Mouse (Mus musculus): ENCODE results near the gene Mmp23.
"Not testable (repeated sequence)": the region's sequence is repeated elsewhere in the genome, so short reads cannot be mapped to it uniquely, and the experiment has no call there.

The Mmp23 gene

DNA sequence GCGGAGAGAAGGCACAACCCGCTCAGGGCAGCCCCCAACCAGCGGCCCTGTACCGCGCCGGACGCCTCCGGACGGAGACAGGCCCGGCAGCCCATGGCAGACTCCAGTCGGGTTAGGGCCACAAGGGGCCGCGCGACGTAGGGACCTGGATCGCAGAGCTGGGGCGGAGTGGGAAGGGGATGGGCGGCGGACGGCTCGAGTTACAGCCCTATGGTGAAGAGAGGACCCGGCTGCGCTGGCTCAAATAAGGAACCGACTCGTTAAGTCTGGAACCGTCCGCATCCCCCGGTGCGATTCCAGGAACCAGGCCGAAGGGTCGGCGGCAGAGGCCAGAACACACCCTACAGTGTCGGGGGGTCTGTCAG lies at the start of gene Mmp23:
Gene Mmp23 (minus strand): TSS at position 299 of the 365 bp plus-strand sequence.
- peak; percentile 97 for DNase-seq

GRCm38 (mm10) chr4:155700425-155700824 lies 47.2 kb upstream of the Mmp23 start:
- no peak for DNase-seq

GRCm38 (mm10) chr4:155696261-155697255 lies 43.4 kb upstream of the Mmp23 start:
- peak; percentile 85 for DNase-seq

DNA sequence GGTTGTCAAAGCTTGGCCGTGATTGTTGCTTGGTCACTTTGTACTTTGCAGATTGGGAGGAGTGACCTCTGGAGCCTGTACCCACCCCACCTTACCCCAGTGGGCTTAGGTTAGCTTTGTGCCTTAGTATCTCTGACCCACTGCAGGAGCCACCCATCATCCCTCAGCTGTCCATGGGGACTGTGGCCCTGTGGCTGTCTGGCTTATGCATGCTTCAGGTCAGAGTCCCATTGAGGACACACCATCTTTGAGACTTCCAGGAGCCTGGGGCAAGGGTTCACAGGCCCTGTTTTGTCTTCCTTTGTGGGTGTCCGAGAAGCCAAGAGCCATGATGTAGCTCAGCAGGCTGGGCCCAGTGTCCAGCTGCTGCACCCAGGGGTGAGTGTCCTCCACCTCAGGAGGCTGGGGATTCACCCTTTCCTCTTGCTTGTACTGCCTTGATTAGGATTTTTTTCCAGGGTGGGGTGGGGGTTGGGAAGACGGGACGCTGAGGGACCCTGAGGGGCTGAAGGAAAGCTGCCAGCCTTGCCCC lies 42.4 kb upstream of the Mmp23 start:
- peak; percentile 92 for DNase-seq

DNA sequence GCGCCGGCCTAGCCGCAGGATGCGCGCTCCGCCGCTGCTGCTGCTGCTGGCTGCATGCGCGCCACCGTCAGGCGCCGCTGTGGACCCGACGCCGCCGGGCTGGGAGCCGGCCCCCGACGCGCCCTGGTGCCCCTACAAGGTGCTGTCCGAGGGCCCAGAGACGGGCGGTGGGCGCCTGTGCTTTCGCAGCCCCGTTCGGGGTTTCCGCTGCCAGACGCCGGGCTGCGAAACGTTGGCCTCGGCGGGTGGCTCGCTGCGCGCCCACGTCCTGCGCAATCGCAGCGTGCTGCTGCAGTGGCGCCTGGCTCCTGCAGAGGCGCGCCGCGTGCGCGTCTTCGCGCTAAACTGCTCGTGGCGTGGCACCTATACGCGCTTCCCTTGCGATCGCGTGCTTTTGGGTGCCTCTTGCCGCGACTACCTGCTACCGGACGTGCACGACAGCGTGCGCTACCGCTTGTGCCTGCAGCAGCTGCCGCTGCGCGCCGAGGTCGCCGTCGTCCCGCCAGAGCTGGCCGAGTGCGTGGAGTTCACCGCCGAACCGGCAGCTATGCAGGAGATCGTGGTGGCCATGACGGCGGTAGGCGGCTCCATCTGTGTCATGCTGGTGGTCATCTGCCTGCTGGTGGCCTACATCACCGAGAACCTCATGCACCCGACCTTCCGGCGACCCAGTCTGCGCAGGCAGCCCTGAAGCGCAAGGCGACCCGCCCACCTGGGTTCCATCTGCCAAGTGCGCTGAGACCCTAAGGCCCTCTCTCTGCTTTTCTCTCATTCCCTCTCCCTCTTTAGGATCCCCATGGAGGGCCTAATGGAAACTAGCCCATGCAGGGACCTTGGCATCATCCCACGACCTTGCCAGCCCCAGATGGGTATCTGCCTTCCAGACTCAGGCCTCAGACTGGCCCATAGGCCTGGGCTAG lies 41.6 kb upstream of the Mmp23 start:
- DNase-seq = peak; percentile 96

DNA sequence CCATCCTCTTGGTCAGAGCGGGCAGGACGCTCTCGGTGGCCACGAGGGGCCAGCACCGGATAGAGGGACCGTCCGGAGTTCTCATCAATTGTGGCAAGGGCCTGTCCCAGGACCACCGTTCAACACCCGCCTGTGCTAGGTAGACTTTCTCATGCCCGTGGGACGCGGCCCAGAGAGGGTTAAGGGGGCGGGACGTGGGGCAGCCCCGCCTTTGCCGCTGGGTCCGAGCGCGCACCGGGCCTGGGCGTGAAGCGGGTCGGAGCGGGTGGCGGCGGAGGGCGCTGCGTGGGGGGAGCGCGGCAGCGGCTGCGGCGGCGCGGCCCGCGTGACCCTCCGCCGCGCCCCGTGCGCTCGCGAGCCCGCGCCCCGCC lies 40.9 kb upstream of the Mmp23 start, which contains the start of gene Fndc10:
Gene Fndc10 (plus strand): TSS at position 232 of the 371 bp plus-strand sequence.
- peak; percentile 97 for DNase-seq

DNA sequence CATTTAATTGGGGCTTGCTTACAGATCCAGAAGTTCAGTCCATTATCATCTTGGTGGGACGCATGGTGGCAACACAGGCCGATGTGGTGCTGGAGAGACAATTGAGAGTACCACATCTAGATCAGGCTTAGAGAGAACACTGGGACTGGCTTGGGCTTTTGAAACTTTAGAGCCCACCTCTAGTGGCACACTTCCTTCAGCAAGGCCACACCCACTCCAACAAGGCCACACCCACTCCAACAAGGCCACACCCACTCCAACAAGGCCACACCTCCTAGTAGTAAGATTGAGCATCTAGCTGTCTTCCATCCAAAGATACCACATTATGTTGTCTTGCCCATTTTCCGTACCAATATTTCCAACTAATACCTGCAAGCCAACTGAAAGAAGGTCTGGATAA lies 39.2 kb upstream of the Mmp23 start:
- no peak for DNase-seq

- DNase-seq = no peak
Observed at GRCm38 (mm10) chr4:155690571-155691375, 37.6 kb upstream of the Mmp23 start.

- DNase-seq = not testable (repeated sequence)
Observed at GRCm38 (mm10) chr4:155687764-155688163, 34.6 kb upstream of the Mmp23 start.

GRCm38 (mm10) chr4:155683670-155684277 lies 30.6 kb upstream of the Mmp23 start:
- not testable (repeated sequence) for DNase-seq

- peak; percentile 85 for DNase-seq
Observed at GRCm38 (mm10) chr4:155675991-155676390, 22.8 kb upstream of the Mmp23 start.

- DNase-seq = no peak
Observed at GRCm38 (mm10) chr4:155672082-155672481, 18.9 kb upstream of the Mmp23 start.

GRCm38 (mm10) chr4:155670236-155670635 lies 17.1 kb upstream of the Mmp23 start:
- DNase-seq = peak; percentile 92

DNA sequence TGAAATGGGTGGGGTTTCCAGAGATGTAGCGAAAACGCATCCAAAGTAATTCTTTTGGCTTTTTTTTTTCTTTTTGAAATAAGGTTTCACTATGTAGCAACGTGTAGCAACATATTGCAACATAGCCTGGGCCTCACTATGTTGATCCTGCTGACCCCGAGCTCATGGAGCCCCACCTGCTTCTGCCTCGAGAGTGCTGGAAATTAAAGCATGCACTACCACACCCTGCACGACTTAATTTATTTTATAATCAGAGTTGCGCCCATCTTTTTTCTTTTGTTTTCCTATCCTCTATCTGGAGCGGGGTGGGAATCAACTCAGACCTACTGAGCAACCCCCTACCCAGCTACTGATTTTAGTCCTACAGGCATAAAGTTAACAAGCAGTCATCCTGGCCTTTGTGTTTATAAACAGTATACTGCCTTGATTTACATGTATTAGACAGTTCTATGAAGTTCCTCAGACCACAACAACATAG lies 16.5 kb upstream of the Mmp23 start:
- DNase-seq = no peak

GRCm38 (mm10) chr4:155668689-155669597 lies 15.8 kb upstream of the Mmp23 start, which contains the start of gene Mib2:
Mib2 (minus strand) TSS chr4:155669198.
- peak; percentile 100 for DNase-seq

DNA sequence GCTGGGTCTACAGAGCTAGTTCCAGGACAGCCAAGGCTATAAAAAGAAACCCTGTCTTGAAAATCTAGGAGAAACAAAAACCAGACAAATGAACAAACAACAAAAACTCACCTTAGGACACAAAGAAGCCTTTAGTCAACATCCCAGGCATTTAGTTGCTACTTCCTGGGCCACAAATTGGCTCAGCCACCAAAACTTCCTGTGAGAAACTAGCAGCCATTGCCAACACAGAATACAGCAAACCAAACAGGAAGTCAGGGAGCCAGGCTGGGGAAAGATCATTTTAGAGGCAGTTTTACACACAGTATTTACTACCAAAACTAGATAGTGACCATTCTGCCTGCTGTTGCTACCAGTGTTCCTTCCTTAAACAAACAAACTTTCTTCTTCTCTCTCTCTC lies 13.7 kb upstream of the Mmp23 start:
- peak; percentile 81 for DNase-seq

DNA sequence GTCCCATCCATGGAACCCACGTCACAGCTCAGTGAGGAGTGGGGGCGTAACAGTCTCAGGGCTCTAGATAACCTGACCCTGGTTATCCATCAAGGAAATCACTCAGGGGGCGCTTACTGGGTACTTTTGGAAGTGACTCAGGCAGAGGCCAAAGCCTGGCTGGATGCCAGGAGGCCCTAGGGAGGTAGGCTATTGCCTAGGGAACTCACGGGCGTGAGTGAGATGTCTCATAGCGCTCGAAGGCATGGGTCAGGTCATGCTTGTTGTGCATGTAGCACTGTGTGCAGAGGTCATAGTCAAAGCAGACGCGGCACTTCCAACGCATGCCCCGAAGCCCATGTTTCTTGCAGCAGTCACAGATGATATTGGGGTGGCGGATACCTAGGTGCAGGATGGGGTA lies 7.5 kb upstream of the Mmp23 start:
- DNase-seq = peak; percentile 84

GRCm38 (mm10) chr4:155658961-155659360 lies 5.8 kb upstream of the Mmp23 start:
- peak; percentile 92 for DNase-seq

DNA sequence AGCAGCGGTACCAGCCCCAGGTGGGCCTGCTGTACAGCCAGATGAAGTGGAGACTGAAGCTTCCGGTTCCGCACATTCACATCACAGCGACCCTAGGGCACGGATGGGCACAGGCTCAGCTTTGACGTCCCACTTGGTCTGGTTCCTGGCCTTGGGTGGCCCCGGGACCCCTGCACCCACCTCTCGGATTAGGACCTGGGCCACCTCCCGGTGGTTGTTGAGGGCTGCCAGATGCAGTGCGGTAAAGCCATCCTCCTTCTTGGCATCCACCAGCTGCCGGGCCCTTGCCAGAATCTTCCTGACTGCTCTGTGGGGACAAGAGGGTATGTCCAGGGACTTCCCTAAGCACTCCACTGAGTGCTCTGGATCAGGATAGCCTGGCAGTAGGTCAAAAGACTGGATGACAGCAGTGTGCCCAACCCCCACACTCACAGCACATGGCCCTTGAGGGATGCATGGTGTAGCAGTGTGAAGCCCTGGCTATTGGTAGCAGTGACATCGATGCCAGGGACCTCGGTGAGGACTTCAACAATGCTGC lies 3.1 kb upstream of the Mmp23 start:
- DNase-seq = peak; percentile 91
